Mouse (Mus musculus): ENCODE results near the gene Zfp263. TPM values are rescaled to one million over a fixed set of nuclear protein-coding genes. Genes with fewer than 3 reads are reported as not detected.

The Zfp263 gene
- polyA plus RNA-seq, 1 experiment from 2014 or later: 43.8 TPM

DNA sequence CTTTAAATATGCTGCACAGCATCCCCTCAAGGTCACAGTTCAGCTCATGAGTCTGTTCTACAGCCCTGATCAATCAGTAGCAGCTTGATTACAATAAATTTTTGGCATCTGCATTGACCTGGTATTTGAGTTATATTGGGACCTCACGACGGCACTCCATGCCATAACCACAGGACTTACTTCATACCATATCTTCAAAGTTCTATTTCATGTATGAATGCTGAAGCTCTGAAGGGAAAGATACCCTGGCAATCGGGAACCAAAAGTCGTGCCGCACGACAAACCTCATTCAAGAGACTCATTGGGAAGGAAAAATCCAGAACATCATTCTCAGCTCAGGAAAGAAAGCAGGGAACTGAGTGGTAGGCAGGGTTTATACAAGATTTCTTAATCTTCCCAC is 1.4 kb upstream of the Zfp263 start:
- ATAC-seq (ENCODE audit: low FRiP score, low TSS enrichment): no peak
- Histone ChIP-seq H3K4me2 (replicated peaks; ENCODE audit: low read depth, low read length) (no peak overlapping the region), H3K9ac (replicated peaks; ENCODE audit: low read length) (no peak overlapping the region), H3K4me1 (ENCODE audit: insufficient read depth, low read length) (peaks cover 22% of the 10 kb centered on the region), H3K36me3 (ENCODE audit: insufficient read depth, low read length) (peaks cover 20% of the 10 kb centered on the region), H3K4me3 (ENCODE audit: low read length) (no peak overlapping the region), H3K9me3 (ENCODE audit: low read length) (peaks cover 7% of the 10 kb centered on the region), H3K27ac (ENCODE audit: low read length) (no peak overlapping the region), H3K27me3 (ENCODE audit: insufficient read depth, low read length) (no peaks in the 10 kb centered on the region)
- WGBS: 97% methylated on average over 6 of the region's 6 CpGs

DNA sequence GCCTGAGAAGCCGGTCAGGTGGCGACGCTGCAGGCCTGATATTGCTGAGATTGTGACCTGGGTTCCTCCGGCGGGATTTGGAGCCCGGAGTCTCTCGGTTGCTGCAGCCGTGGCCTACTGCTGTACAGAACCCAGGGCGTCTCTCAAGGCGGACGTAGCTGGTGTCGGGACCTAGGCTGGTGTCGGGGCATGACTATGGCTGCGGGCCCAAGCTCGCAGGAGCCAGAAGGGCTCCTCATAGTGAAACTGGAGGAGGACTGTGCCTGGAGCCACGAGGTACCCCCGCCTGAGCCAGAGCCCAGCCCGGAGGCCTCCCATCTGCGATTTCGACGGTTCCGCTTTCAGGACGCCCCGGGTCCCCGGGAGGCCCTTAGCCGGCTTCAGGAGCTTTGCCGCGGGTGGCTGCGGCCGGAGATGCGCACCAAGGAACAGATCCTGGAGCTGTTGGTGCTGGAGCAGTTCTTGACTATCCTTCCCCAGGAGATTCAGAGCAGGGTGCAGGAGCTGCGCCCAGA is 350 bp downstream of the Zfp263 start:
- no peak for ATAC-seq (ENCODE audit: low FRiP score, low TSS enrichment)
- WGBS: under 1% methylated on average over 32 of the region's 32 CpGs
- Histone ChIP-seq H3K27me3 (ENCODE audit: insufficient read depth, low read length) (no peaks in the 10 kb centered on the region), H3K9me3 (ENCODE audit: low read length) (peaks cover 21% of the 10 kb centered on the region), H3K27ac (ENCODE audit: low read length) (peak overlapping the region; percentile 87), H3K4me2 (replicated peaks; ENCODE audit: low read depth, low read length) (peak overlapping the region; percentile 95), H3K4me3 (ENCODE audit: low read length) (peak overlapping the region; percentile 97), H3K36me3 (ENCODE audit: insufficient read depth, low read length) (peaks cover 36% of the 10 kb centered on the region), H3K4me1 (ENCODE audit: insufficient read depth, low read length) (peaks cover 22% of the 10 kb centered on the region), H3K9ac (replicated peaks; ENCODE audit: low read length) (peak overlapping the region; percentile 93)

DNA sequence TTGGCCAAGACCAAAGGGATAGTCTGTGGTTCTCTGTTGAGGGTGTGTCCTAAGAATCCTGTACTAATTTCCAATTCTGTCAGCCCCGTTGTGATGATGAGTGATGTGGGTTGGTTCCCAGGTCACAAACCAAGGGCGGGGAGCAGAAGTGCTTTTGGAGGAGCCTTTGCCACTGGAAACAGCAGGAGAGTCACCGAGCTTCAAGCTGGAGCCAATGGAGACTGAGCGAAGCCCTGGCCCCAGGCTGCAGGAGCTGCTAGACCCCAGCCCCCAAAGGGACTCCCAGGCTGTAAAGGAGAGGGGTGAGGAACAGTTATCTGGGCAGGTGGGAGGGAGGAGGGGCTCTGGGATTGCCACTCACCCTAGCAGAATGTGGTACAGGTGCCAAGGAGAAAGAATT is 1.8 kb downstream of the Zfp263 start:
- H3K27ac ChIP-seq (ENCODE audit: low read length): no peak overlapping the region
- peaks cover 50% of the 10 kb centered on the region for H3K36me3 ChIP-seq (ENCODE audit: insufficient read depth, low read length)
- peak overlapping the region; percentile 95 for H3K4me2 ChIP-seq (replicated peaks; ENCODE audit: low read depth, low read length)
- H3K9me3 ChIP-seq (ENCODE audit: low read length): peaks cover 33% of the 10 kb centered on the region
- H3K27me3 ChIP-seq (ENCODE audit: insufficient read depth, low read length): no peaks in the 10 kb centered on the region
- H3K4me1 ChIP-seq (ENCODE audit: insufficient read depth, low read length): peaks cover 22% of the 10 kb centered on the region
- no peak for ATAC-seq (ENCODE audit: low FRiP score, low TSS enrichment)
- peak overlapping the region; percentile 97 for H3K4me3 ChIP-seq (ENCODE audit: low read length)
- H3K9ac ChIP-seq (replicated peaks; ENCODE audit: low read length): no peak overlapping the region; the same call in 1 of the 2 replicates
- WGBS: 89% methylated on average over 4 of the region's 4 CpGs

DNA sequence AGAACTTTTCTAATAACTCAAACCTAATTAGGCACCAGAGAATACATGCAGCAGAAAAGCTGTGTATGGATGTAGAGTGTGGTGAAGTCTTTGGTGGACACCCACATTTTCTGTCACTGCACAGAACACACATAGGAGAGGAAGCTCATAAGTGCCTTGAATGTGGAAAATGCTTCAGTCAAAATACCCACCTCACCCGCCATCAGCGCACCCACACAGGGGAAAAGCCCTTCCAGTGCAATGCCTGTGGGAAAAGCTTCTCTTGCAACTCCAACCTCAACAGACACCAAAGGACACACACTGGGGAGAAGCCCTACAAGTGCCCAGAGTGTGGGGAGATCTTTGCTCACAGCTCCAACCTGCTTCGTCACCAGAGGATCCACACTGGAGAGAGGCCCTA is 5.1 kb downstream of the Zfp263 start:
- ATAC-seq (ENCODE audit: low FRiP score, low TSS enrichment): no peak

DNA sequence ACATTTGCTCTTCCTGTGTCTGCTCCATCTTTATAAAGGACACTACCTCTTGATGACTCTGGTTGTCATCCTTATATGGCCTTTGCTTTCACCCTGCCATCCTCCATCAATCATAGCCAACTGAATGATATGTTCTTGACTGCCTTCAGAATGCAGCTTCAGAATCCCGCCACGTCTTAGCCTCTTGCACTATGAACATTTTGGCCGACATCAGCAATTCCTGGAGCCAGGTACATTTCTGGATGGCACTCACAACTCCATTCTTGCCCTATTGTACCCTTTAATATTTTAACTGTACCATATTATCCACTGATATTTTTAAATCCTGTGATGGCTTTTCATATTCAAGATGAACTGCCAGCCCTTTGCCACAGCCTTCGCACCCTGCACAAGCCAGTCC is 27.7 kb downstream of the Zfp263 start:
- ATAC-seq (ENCODE audit: low FRiP score, low TSS enrichment): no peak
- no peaks in the 10 kb centered on the region for H3K27me3 ChIP-seq (ENCODE audit: insufficient read depth, low read length)
- no peak overlapping the region for H3K4me2 ChIP-seq (replicated peaks; ENCODE audit: low read depth, low read length)
- H3K4me1 ChIP-seq (ENCODE audit: insufficient read depth, low read length): no peaks in the 10 kb centered on the region
- H3K36me3 ChIP-seq (ENCODE audit: insufficient read depth, low read length): no peaks in the 10 kb centered on the region
- no peak overlapping the region for H3K9ac ChIP-seq (replicated peaks; ENCODE audit: low read length)
- no peak overlapping the region for H3K27ac ChIP-seq (ENCODE audit: low read length)
- WGBS: 98% methylated on average over 4 of the region's 4 CpGs
- no peaks in the 10 kb centered on the region for H3K9me3 ChIP-seq (ENCODE audit: low read length)
- no peak overlapping the region for H3K4me3 ChIP-seq (ENCODE audit: low read length)

More for the DNA sequence above, 5.1 kb downstream of the Zfp263 start:
- Histone ChIP-seq H3K4me3 (ENCODE audit: low read length) (no peak overlapping the region), H3K9me3 (ENCODE audit: low read length) (peaks cover 33% of the 10 kb centered on the region), H3K4me1 (ENCODE audit: insufficient read depth, low read length) (peaks cover 18% of the 10 kb centered on the region), H3K9ac (replicated peaks; ENCODE audit: low read length) (no peak overlapping the region), H3K27me3 (ENCODE audit: insufficient read depth, low read length) (no peaks in the 10 kb centered on the region), H3K27ac (ENCODE audit: low read length) (no peak overlapping the region), H3K36me3 (ENCODE audit: insufficient read depth, low read length) (peaks cover 70% of the 10 kb centered on the region), H3K4me2 (replicated peaks; ENCODE audit: low read depth, low read length) (no peak overlapping the region)
- WGBS: 100% methylated on average over 3 of the region's 3 CpGs

DNA sequence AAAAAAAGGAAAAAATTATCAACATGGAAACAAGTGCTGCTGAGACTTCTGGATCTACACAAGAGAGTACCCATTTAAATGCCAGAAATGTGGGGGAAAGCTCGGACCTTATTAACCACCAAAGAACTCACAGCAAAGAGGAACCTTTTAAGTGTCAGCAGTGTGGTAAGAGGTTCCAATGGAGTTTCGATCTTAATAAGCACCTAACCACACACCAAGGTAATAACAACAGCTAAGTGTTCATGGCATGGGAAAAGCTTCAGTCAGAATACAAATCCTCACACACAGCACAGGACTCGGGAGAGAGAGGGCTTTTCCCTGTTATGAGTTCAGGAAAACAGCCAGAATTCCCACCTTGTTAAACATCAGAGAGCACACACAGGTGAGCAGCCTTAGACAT is 32.5 kb downstream of the Zfp263 start:
- Histone ChIP-seq H3K4me3 (ENCODE audit: low read length) (no peak overlapping the region), H3K4me2 (replicated peaks; ENCODE audit: low read depth, low read length) (no peak overlapping the region), H3K4me1 (ENCODE audit: insufficient read depth, low read length) (no peaks in the 10 kb centered on the region), H3K27me3 (ENCODE audit: insufficient read depth, low read length) (no peaks in the 10 kb centered on the region), H3K36me3 (ENCODE audit: insufficient read depth, low read length) (no peaks in the 10 kb centered on the region), H3K27ac (ENCODE audit: low read length) (no peak overlapping the region), H3K9ac (replicated peaks; ENCODE audit: low read length) (no peak overlapping the region), H3K9me3 (ENCODE audit: low read length) (no peaks in the 10 kb centered on the region)
- WGBS: 87% methylated on average over 3 of the region's 3 CpGs
- no peak for ATAC-seq (ENCODE audit: low FRiP score, low TSS enrichment)

DNA sequence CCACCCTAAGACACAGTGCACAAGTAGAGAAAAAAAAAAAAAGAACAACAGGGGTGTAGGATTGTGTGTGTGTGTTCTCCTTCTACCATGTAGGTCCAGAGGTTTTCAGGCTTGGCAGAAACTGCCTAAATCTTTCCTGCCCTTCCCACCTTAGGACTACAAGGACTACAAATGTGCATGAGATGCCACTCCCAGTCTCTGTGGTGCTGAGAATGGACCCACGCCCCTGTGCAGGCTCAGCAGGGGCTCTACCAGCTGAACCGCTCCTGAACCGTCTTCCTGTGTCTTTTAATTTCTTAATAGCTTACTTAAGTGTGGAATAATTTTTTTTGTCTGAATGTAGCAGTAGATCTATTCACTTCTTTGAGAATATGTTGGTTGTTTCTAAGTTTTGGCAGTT is 34.1 kb downstream of the Zfp263 start:
- 80% methylated on average over 3 of the region's 3 CpGs for WGBS
- Histone ChIP-seq H3K9ac (replicated peaks; ENCODE audit: low read length) (no peak overlapping the region), H3K9me3 (ENCODE audit: low read length) (no peaks in the 10 kb centered on the region), H3K4me1 (ENCODE audit: insufficient read depth, low read length) (no peaks in the 10 kb centered on the region), H3K4me3 (ENCODE audit: low read length) (no peak overlapping the region), H3K36me3 (ENCODE audit: insufficient read depth, low read length) (no peaks in the 10 kb centered on the region), H3K27ac (ENCODE audit: low read length) (no peak overlapping the region), H3K4me2 (replicated peaks; ENCODE audit: low read depth, low read length) (no peak overlapping the region), H3K27me3 (ENCODE audit: insufficient read depth, low read length) (no peaks in the 10 kb centered on the region)
- ATAC-seq (ENCODE audit: low FRiP score, low TSS enrichment): no peak

DNA sequence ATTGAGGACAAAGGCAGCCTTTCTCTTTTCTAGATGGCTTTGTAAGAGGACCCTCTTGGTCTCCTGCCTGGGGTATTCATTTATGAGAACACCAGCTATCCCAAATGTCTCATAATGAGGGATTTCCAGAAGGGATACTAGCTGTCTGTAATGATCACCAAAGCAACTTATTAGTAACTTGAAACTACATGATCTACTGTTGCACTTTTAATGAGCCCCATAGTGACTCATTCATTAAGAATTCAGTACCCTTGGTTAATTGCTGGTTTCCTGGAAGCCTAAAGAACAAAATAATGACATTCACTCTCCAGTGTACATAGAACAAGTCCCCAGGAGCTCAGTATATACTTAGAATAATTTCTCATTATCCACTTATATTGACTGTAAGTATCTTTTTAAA is 37.3 kb downstream of the Zfp263 start:
- Histone ChIP-seq H3K4me1 (ENCODE audit: insufficient read depth, low read length) (no peaks in the 10 kb centered on the region), H3K9ac (replicated peaks; ENCODE audit: low read length) (no peak overlapping the region), H3K4me3 (ENCODE audit: low read length) (no peak overlapping the region), H3K27ac (ENCODE audit: low read length) (no peak overlapping the region), H3K27me3 (ENCODE audit: insufficient read depth, low read length) (no peaks in the 10 kb centered on the region), H3K4me2 (replicated peaks; ENCODE audit: low read depth, low read length) (no peak overlapping the region), H3K36me3 (ENCODE audit: insufficient read depth, low read length) (no peaks in the 10 kb centered on the region), H3K9me3 (ENCODE audit: low read length) (no peaks in the 10 kb centered on the region)
- no peak for ATAC-seq (ENCODE audit: low FRiP score, low TSS enrichment)

DNA sequence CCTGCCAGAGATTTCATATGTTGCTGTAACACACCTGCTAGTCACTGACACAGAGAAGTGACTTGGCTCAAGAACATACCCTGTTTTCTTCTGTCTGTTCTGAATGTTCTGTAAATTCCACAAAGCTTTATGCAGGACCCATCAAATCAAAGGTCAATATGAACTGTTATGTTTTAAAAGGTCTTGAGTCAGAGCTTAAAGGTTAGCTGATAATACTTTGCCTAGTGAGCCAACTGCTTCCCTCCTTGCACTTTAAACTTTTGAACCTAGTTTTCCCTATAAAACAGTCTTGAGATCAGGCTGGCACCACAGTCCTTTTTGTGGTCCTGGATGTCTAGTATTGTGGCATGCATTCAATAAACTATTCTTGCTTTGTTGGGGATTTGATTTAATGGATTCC is 44.5 kb downstream of the Zfp263 start:
- Histone ChIP-seq H3K4me2 (replicated peaks; ENCODE audit: low read depth, low read length) (no peak overlapping the region), H3K27ac (ENCODE audit: low read length) (no peak overlapping the region), H3K4me3 (ENCODE audit: low read length) (no peak overlapping the region), H3K4me1 (ENCODE audit: insufficient read depth, low read length) (no peaks in the 10 kb centered on the region), H3K9ac (replicated peaks; ENCODE audit: low read length) (no peak overlapping the region), H3K36me3 (ENCODE audit: insufficient read depth, low read length) (no peaks in the 10 kb centered on the region), H3K27me3 (ENCODE audit: insufficient read depth, low read length) (no peaks in the 10 kb centered on the region), H3K9me3 (ENCODE audit: low read length) (0 out of 2 replicates have a peak, but pooled peaks cover 2% of the 10 kb centered on the region)
- ATAC-seq (ENCODE audit: low FRiP score, low TSS enrichment): no peak

Data from kidney, embryonic 16.5 days (tissue).